Mouse (Mus musculus): Measurements from ENCODE around the gene Rnase11.

GRCm38 (mm10) chr14:51027387-51028155 is 22.4 kb downstream of the Rnase11 start:
- TF ChIP-seq POLR2A (IDR thresholded peaks at IDR 0.05; ENCODE audit: insufficient read depth, low read length) (no peak), CTCF (IDR thresholded peaks at IDR 0.05; ENCODE audit: low read depth, low read length) (no peak), EP300 (IDR thresholded peaks at IDR 0.05; ENCODE audit: insufficient read depth, low read depth, low read length) (no peak)

Data from ES-Bruce4 (cell line).